Mouse (Mus musculus): ENCODE measurements around the gene Rcc1.

- TF ChIP-seq GATA1 (IDR thresholded peaks at IDR 0.05; ENCODE audit: borderline replicate concordance, low read length) (no peak), FLI1 (IDR thresholded peaks at IDR 0.05; ENCODE audit: low read length) (no peak)
Measured at GRCm38 (mm10) chr4:132382296-132382695, 28.9 kb upstream of the Rcc1 start.
